Mouse (Mus musculus): ENCODE data around the gene Elf4.

Gene Elf4

DNA sequence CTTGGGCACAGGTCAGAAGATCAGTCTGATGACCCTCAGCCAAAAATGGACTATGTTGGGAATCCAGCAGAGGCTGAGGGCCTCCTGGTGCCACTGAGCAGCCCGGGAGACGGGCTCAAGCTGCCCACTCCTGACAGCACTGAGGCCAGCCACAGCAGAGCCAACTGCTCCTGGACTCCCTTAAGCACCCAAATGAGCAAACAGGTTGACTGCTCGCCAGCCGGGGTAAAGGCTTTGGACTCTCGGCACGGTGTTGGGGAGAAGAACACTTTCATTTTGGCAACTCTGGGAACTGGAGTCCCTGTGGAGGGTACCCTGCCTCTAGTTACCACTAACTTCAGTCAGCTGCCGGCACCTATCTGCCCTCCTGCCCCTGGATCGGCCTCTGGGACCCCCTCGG, 95.1 kb downstream of the Elf4 start:
- no peak for DNase-seq (ENCODE audit: low read depth, low spot score)

DNA sequence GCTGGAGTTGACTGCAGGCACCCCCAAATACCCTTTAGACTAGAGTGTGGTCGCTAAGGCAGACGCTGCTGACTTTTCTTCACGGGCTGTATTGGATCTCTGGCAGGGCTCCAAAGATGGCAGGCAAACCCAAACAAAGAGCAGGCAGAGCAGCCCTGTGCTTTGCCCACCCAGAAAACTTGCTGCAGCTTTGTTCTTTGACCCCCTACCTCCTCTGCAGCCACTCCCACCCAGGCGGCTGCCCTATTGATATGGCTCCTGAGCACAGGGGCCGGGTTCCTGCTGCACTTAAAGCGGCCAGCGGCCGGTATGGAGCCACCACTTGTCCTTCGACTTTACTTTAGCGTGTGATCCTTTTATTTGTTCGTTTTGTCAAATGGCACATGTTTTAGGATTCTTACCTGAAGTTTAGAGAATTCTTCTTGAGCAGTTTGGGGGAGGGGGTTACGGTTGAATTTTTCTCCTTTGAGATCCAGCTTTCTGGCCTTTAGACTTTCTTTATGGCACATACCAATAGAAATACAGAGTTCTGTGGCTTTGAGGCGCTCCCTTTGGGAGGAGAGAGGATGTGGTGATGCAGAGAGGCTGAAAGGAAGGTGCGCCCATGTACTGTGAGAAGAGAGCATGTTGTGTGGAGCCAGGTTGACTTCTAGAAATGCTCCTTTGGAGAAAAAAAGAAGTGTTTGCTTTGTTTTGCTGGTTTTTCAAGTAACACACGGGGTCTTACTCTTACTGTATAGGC, 96.9 kb downstream of the Elf4 start:
- no peak for DNase-seq (ENCODE audit: low read depth, low spot score)
